Comparison of ENCODE assay signal across 21 mouse cellular contexts in the genomic region with DNA sequence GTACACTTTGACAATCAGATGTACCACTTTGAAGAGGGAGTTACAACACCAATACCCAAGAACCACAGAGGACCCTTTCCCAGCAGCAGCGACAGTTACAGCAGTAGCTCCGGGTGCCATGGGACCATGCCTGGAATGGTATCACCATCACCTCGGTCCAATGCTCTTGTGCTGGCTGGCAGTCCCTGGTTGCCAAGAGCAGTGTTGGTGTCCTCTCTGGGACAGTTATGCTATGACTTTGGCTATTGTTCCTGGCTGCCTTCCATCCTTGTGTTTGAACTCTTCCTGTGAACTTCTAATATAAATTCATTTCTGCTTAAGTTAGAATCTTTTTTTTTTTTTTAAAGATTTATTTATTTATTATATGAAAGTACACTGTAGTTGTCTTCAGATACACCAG. TPM values are rescaled to one million over a fixed set of nuclear protein-coding genes. Genes with fewer than 3 reads are reported as not detected.
DNase-seq lines count a peak whose midpoint lies in the region; ATAC-seq and TF ChIP-seq lines count a peak whose summit lies in the region.
"Had no signal": no experiment of that assay in that cellular context is flagged by ENCODE, and none has a peak within 500 bp of the region (broad histone marks: within the 10 kb centered on the region; RNA-seq: fewer than 3 reads in every experiment).

No protein-coding gene starts in this region.

- H3K27me3 ChIP-seq in kidney, embryonic 15.5 days: 0 out of 2 replicates have a peak, but pooled peaks cover 4% of the 10 kb centered on the region
- no peaks in the 10 kb centered on the region; the same call in 1 of the 2 replicates for H3K27me3 ChIP-seq in lung, embryonic 14.5 days (ENCODE audit: insufficient read depth, low read length)
- H3K27me3 ChIP-seq in midbrain, embryonic 11.5 days (ENCODE audit: control insufficient read depth, insufficient read depth, low read length): peaks cover 4% of the 10 kb centered on the region; the same call in 1 of the 2 replicates

- no peak for TF ChIP-seq CTCF in lung, embryonic 14.5 days (IDR thresholded peaks at IDR 0.05; ENCODE audit: low read depth)

- no peak overlapping the region for H3K4me3 ChIP-seq in kidney, embryonic 15.5 days (replicated peaks)
- no peak overlapping the region for H3K4me3 ChIP-seq in lung, embryonic 14.5 days (ENCODE audit: low read depth, low read length)
- no peak overlapping the region for H3K4me3 ChIP-seq in midbrain, embryonic 11.5 days (ENCODE audit: low read depth, low read length)
- H3K4me3 ChIP-seq: forebrain, embryonic 10.5 days; heart, adult 2 months; midbrain, embryonic 10.5 days had no signal

- DNase-seq in adrenal gland, postnatal 14 days: peak; percentile 15
- no peak for DNase-seq in adrenal gland, postnatal 36 days
- DNase-seq in kidney, postnatal 10 days: peak; percentile 28
- DNase-seq in lung, embryonic 14.5 days: peak; percentile 77
- peak; percentile 62 for DNase-seq in lung, postnatal 36 days
- no peak for DNase-seq in left cerebral cortex, adult 11 months (ENCODE audit: low spot score)
- DNase-seq in midbrain, embryonic 11.5 days (ENCODE audit: low spot score, missing footprints): no peak
- DNase-seq: cerebellum, adult 18-20 months; cerebellum, postnatal 14 days; gastrocnemius, postnatal 36 days; heart, adult 2 months; heart, postnatal 4 days had no signal

- H3K9me3 ChIP-seq in kidney, embryonic 15.5 days (replicated peaks): no peaks in the 10 kb centered on the region
- no peaks in the 10 kb centered on the region for H3K9me3 ChIP-seq in lung, embryonic 14.5 days (ENCODE audit: low read depth, low read length)
- no peaks in the 10 kb centered on the region for H3K9me3 ChIP-seq in midbrain, embryonic 11.5 days (ENCODE audit: control insufficient read depth, low read length)
- H3K9me3 ChIP-seq: forebrain, embryonic 10.5 days; midbrain, embryonic 10.5 days had no signal

- H3K4me2 ChIP-seq in kidney, embryonic 15.5 days: no peak overlapping the region
- H3K4me2 ChIP-seq in lung, embryonic 14.5 days: no peak overlapping the region
- no peak overlapping the region for H3K4me2 ChIP-seq in midbrain, embryonic 11.5 days
- H3K4me2 ChIP-seq: hindbrain, embryonic 14.5 days; liver, embryonic 11.5 days had no signal

- no peak overlapping the region for H3K9ac ChIP-seq in kidney, embryonic 15.5 days
- no peak overlapping the region for H3K9ac ChIP-seq in lung, embryonic 14.5 days
- no peak overlapping the region for H3K9ac ChIP-seq in midbrain, embryonic 11.5 days (ENCODE audit: low read length)
- H3K9ac ChIP-seq: hindbrain, embryonic 14.5 days had no signal

- H3K27ac ChIP-seq in kidney, embryonic 15.5 days: no peak overlapping the region
- no peak overlapping the region; the same call in 1 of the 2 replicates for H3K27ac ChIP-seq in lung, embryonic 14.5 days (ENCODE audit: low read depth)
- no peak overlapping the region for H3K27ac ChIP-seq in midbrain, embryonic 11.5 days (ENCODE audit: low read depth, low read length)
- H3K27ac ChIP-seq: forebrain, embryonic 10.5 days; hindbrain, embryonic 14.5 days; midbrain, embryonic 10.5 days had no signal

- H3K4me1 ChIP-seq in kidney, embryonic 15.5 days: peaks cover 12% of the 10 kb centered on the region; the same call in 1 of the 2 replicates
- peaks cover 5% of the 10 kb centered on the region; the same call in 1 of the 2 replicates for H3K4me1 ChIP-seq in lung, embryonic 14.5 days (ENCODE audit: insufficient read depth)
- no peaks in the 10 kb centered on the region for H3K4me1 ChIP-seq in midbrain, embryonic 11.5 days (ENCODE audit: control insufficient read depth, insufficient read depth, low read length)

- WGBS in kidney, embryonic 15.5 days: 91% methylated on average over 3 of the region's 3 CpGs
- 78% methylated on average over 3 of the region's 3 CpGs for WGBS in lung, embryonic 14.5 days
- 90% methylated on average over 3 of the region's 3 CpGs for WGBS in midbrain, embryonic 11.5 days

- no peak for ATAC-seq in kidney, embryonic 15.5 days (replicated peaks; ENCODE audit: low FRiP score)
- ATAC-seq in lung, embryonic 14.5 days (ENCODE audit: insufficient read depth): no peak
- ATAC-seq in midbrain, embryonic 11.5 days (ENCODE audit: low FRiP score): no peak
- ATAC-seq: forebrain, embryonic 16.5 days; inflammation-experienced regulatory T-cells, adult 6 months had no signal

- no peaks in the 10 kb centered on the region for H3K36me3 ChIP-seq in kidney, embryonic 15.5 days
- H3K36me3 ChIP-seq in lung, embryonic 14.5 days (ENCODE audit: insufficient read depth): no peaks in the 10 kb centered on the region
- H3K36me3 ChIP-seq in midbrain, embryonic 11.5 days (ENCODE audit: control insufficient read depth, insufficient read depth, low read length): no peaks in the 10 kb centered on the region
- H3K36me3 ChIP-seq: forebrain, embryonic 10.5 days; midbrain, embryonic 10.5 days had no signal

RNA-seq across cellular contexts. Expression of a gene that starts 5.7 kb away (rescaled TPM):
- total RNA-seq in adrenal gland, postnatal 14 days (2021): 8.1 and 9.0 TPM in 2 replicates
- 1 to 10 TPM; 6.1 to 9.8 TPM for total RNA-seq in adrenal gland, postnatal 36 days (2021)
- polyA plus RNA-seq in kidney, embryonic 15.5 days (2015; fragmentation: Nextera tagmentation; extraction: Ambion mirVana): 15.7 and 18.0 TPM in 2 replicates
- polyA plus RNA-seq in lung, embryonic 14.5 days (2014; fragmentation: Nextera tagmentation; extraction: Ambion mirVana): 14.7 and 16.2 TPM in 2 replicates
- 6.7 and 8.3 TPM in 2 replicates for polyA plus RNA-seq in midbrain, embryonic 11.5 days (2014; fragmentation: Nextera tagmentation; extraction: Ambion mirVana)

RNA-seq across cellular contexts. Expression of a gene that starts 48.1 kb away (rescaled TPM):
- 42.2 and 46.4 TPM in 2 replicates for total RNA-seq in adrenal gland, postnatal 14 days (2021)
- 10 to 100 TPM; 47.3 to 61.4 TPM for total RNA-seq in adrenal gland, postnatal 36 days (2021)
- polyA plus RNA-seq in kidney, embryonic 15.5 days (2015; fragmentation: Nextera tagmentation; extraction: Ambion mirVana): 46.9 and 47.5 TPM in 2 replicates
- 49.2 and 51.6 TPM in 2 replicates for polyA plus RNA-seq in lung, embryonic 14.5 days (2014; fragmentation: Nextera tagmentation; extraction: Ambion mirVana)
- 42.7 and 45.0 TPM in 2 replicates for polyA plus RNA-seq in midbrain, embryonic 11.5 days (2014; fragmentation: Nextera tagmentation; extraction: Ambion mirVana)

RNA-seq across cellular contexts. Expression of a gene that starts 48.4 kb away (rescaled TPM):
- total RNA-seq in adrenal gland, postnatal 14 days (2021): 122 and 139 TPM in 2 replicates
- total RNA-seq in adrenal gland, postnatal 36 days (2021): 100 to 1,000 TPM; 147 TPM
- 430 and 490 TPM in 2 replicates for polyA plus RNA-seq in kidney, embryonic 15.5 days (2015; fragmentation: Nextera tagmentation; extraction: Ambion mirVana)
- polyA plus RNA-seq in lung, embryonic 14.5 days (2014; fragmentation: Nextera tagmentation; extraction: Ambion mirVana): 387 and 402 TPM in 2 replicates
- polyA plus RNA-seq in midbrain, embryonic 11.5 days (2014; fragmentation: Nextera tagmentation; extraction: Ambion mirVana): 561 and 604 TPM in 2 replicates

RNA-seq across cellular contexts. Expression of a gene that starts 57.1 kb away (rescaled TPM):
- total RNA-seq in adrenal gland, postnatal 14 days (2021): 0.15 and 0.30 TPM in 2 replicates
- under 1 TPM; 0.10 to 0.13 TPM for total RNA-seq in adrenal gland, postnatal 36 days (2021)
- polyA plus RNA-seq in kidney, embryonic 15.5 days (2015; fragmentation: Nextera tagmentation; extraction: Ambion mirVana): 4.1 and 4.9 TPM in 2 replicates
- polyA plus RNA-seq in lung, embryonic 14.5 days (2014; fragmentation: Nextera tagmentation; extraction: Ambion mirVana): 1.3 and 2.8 TPM in 2 replicates
- 2.0 and 2.4 TPM in 2 replicates for polyA plus RNA-seq in midbrain, embryonic 11.5 days (2014; fragmentation: Nextera tagmentation; extraction: Ambion mirVana)
- total RNA-seq: gastrocnemius, postnatal 36 days; monocyte, adult 5-6 weeks; neutrophil, adult 5-6 weeks had no signal
- polyA plus RNA-seq: inflammation-experienced regulatory T-cells, adult 6 months had no signal

Comparison
In these comparisons a context has a peak if more than half of its experiments do, and no peak if none do; other contexts are left out.
1. DNase-seq: peak in adrenal gland, postnatal 14 days (single experiment), kidney, postnatal 10 days (single experiment), lung, embryonic 14.5 days (single experiment) and lung, postnatal 36 days (single experiment); none in adrenal gland, postnatal 36 days (0 of 2), left cerebral cortex, adult 11 months (single experiment) and midbrain, embryonic 11.5 days (single experiment).